ENCODE assay signal across 30 mouse cellular contexts in genomic region chr5:22770726-22771125, GRCm38 (mm10). TPM values are rescaled to one million over a fixed set of nuclear protein-coding genes. Genes with fewer than 3 reads are reported as not detected.
"Had no signal": no experiment of that assay in that cellular context is flagged by ENCODE, and none has a peak within 500 bp of the region (broad histone marks: within the 10 kb centered on the region; RNA-seq: fewer than 3 reads in every experiment).

No protein-coding gene starts in this region.

- H3K4me3 ChIP-seq: heart, embryonic 13.5 days; heart, embryonic 15.5 days; hindbrain, embryonic 13.5 days; hindbrain, embryonic 15.5 days; kidney, embryonic 15.5 days; layer of hippocampus, adult 2 months; left cerebral cortex, adult 2 months; limb, embryonic 10.5 days; limb, embryonic 12.5 days; liver, embryonic 13.5 days; liver, embryonic 15.5 days had no signal

- DNase-seq: gastrocnemius, postnatal 14 days; gastrocnemius, postnatal 36 days; heart, adult 18-20 months; heart, postnatal 14 days; heart, postnatal 36 days; kidney, adult 11 months; kidney, adult 2 months; kidney, adult 9 months; kidney, postnatal 14 days; kidney, postnatal 4 days; liver; liver, embryonic 13.5 days; liver, postnatal 0 days had no signal

- H3K9me3 ChIP-seq: heart, embryonic 13.5 days; heart, embryonic 15.5 days; hindbrain, embryonic 13.5 days; hindbrain, embryonic 15.5 days; kidney, embryonic 15.5 days; limb, embryonic 10.5 days; limb, embryonic 12.5 days; liver, embryonic 13.5 days; liver, embryonic 15.5 days had no signal

- H3K27ac ChIP-seq: heart, embryonic 13.5 days; heart, embryonic 15.5 days; hindbrain, embryonic 13.5 days; hindbrain, embryonic 15.5 days; hindbrain, postnatal 0 days; kidney, embryonic 15.5 days; kidney, postnatal 0 days; layer of hippocampus, adult 2 months; left cerebral cortex, adult 2 months; limb, embryonic 10.5 days; limb, embryonic 12.5 days; liver, embryonic 13.5 days; liver, embryonic 15.5 days had no signal

- H3K4me2 ChIP-seq: heart, embryonic 11.5 days; heart, embryonic 13.5 days; heart, embryonic 15.5 days; hindbrain, embryonic 13.5 days; hindbrain, embryonic 15.5 days; kidney, embryonic 15.5 days; limb, embryonic 12.5 days; liver, embryonic 13.5 days; liver, embryonic 15.5 days had no signal

- H3K9ac ChIP-seq: heart, embryonic 13.5 days; heart, embryonic 15.5 days; hindbrain, embryonic 13.5 days; hindbrain, embryonic 15.5 days; kidney, embryonic 15.5 days; limb, embryonic 12.5 days; liver, embryonic 13.5 days; liver, embryonic 15.5 days; liver, postnatal 0 days had no signal

- H3K36me3 ChIP-seq: heart, embryonic 13.5 days; heart, embryonic 15.5 days; hindbrain, embryonic 13.5 days; hindbrain, embryonic 15.5 days; kidney, embryonic 15.5 days; limb, embryonic 10.5 days; limb, embryonic 12.5 days; liver, embryonic 13.5 days; liver, embryonic 15.5 days had no signal

- H3K27me3 ChIP-seq: heart, embryonic 13.5 days; heart, embryonic 15.5 days; hindbrain, embryonic 13.5 days; hindbrain, embryonic 15.5 days; kidney, embryonic 15.5 days; limb, embryonic 12.5 days; liver, embryonic 13.5 days; liver, embryonic 15.5 days had no signal

- ATAC-seq: hindbrain, postnatal 0 days; intestine, embryonic 16.5 days; liver, postnatal 0 days had no signal

- H3K4me1 ChIP-seq: heart, embryonic 13.5 days; heart, embryonic 15.5 days; hindbrain, embryonic 13.5 days; hindbrain, embryonic 15.5 days; kidney, embryonic 15.5 days; limb, embryonic 10.5 days; limb, embryonic 12.5 days; liver, embryonic 13.5 days; liver, embryonic 15.5 days had no signal

RNA-seq across cellular contexts. Expression of gene Lhfpl3, which starts 24.9 kb away (rescaled TPM):
- total RNA-seq: gastrocnemius, postnatal 36 days; heart, adult 18-20 months; heart, adult 8-10 months; heart, postnatal 14 days; heart, postnatal 36 days; hematopoietic stem cell, adult 5-6 weeks had no signal
- polyA plus RNA-seq: gonadal fat pad, adult 2 months; liver, embryonic 13.5 days; liver, postnatal 0 days had no signal
